Mouse (Mus musculus): ENCODE measurements around the gene Rars.

Rars gene

DNA sequence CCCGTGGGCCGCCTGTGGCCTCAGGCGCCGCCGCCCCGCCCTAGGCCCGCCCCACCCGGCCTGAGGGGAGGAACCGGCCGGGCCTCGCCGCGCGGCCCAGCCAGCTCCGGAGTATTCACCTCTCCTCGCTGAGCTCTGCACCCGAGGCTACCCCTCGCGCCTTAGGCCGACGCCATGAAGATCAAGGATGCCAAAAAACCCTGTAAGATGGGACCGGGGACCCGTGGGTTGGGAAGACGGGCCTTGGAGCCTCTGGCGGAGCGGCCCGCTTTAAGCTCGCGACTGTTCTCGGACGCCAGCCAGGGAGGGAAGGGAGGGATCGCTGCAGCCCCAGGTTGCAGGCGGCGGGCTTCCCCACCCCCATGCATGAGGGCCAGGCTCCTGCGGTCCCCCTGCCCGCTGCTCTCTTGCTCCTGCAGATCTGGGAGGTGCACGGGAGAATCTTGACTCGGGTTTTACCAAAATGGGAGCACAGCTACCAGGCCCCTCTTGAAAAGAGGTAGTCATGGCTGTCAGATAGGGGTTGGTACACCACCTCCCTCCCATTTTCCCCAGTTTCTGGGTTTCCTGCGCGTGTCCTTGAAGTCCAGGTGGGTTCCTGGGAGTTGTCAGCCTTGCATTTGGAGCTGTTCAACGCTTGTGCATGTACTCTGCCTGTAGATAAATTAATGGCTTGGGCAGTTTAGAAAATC is 64.4 kb downstream of the Rars start:
- peak; percentile 73 for DNase-seq

- DNase-seq = peak; percentile 90
These were observed 65.0 kb downstream of the Rars start, which contains the start of gene Pank3 for GRCm38 (mm10) chr11:35769188-35769745. TSS of gene Pank3 (plus strand) at chr11:35769484.

DNA sequence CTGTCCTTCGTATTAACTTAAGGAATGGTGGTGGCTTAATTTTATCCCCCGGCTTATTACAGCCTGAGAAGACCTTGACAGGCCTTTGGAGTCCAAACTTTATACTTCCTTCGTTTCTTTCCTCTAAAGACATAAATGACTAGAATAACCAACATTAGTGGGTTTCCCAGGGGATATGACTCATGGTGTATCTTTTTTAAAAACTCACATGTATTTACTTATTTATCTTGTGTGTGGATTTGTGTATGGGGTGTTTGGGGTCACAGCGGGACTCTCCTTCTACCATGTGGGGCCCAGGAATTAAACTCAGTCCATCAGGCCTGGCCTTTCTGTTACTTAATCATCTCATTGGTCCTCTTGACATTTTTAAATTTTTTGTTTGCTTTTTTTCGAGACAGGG is 67.5 kb downstream of the Rars start:
- DNase-seq = no peak

DNA sequence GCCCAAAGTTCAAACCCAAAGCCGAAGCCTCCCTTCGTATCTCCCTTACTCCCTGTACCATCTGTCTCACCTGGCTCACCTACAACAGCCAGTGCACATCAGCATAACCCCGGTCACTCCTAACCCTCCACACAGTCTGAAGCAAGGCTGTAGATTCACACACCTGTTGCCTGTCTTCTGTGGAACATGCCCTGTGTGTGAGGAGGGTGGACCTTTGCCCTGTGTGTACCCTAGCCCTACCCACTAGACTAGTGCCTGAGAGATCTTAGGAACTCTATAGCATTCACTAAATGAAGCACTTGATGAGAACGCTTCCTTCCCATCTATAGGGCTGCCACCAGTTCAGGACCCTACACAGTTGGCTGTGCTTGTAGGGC is 73.7 kb downstream of the Rars start:
- DNase-seq = no peak

- no peak for DNase-seq
These were observed 74.2 kb downstream of the Rars start for GRCm38 (mm10) chr11:35760001-35760626.
